Mouse (Mus musculus): ENCODE data around the gene Ptprt. TPM values are rescaled to one million over a fixed set of nuclear protein-coding genes. Genes with fewer than 3 reads are reported as not detected.

Ptprt gene
- total RNA-seq, 2 experiments from 2014 or later, result 0.51 to 0.64 TPM

DNA sequence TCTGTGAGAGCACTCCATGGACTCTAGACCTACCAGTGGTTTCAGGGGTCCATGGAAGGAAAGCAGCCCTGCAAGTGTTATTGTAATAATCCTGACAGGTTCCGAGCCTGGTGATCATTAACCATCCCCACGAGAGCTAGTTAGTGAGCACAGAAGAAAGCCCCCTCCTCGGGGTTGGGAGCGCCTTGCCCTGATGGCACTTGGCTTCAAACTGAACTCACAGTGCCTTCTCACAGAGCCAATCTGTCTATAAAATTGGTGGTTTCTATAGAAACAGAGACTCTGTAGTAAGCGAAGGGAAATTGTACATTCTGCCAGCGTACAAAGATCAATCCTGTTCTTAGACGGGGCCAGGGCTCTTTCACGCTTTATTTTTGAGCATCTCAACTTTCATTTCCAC is 234.8 kb downstream of the Ptprt start:
- no peak for DNase-seq
- intact Hi-C loops (cut with DNase I), result no loop called here

DNA sequence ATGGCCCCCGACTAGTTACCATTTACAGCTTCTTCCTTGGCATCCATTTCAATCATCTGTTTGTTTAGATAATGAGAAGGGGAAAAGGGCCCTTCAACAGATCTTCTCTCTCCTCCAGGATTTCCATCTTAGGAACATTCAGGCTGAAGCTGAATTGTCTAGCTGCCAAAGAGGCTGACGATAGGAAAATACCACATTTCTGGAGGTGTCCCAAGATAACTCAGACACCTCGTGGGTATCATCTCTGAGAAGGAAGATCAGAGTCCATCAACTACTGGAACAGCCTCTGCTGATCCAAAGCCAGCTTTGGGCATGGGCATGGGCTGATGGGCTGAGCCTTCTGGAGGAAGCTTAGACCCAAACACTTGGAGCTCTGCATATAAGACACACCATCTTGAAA is 242.8 kb downstream of the Ptprt start:
- intact Hi-C loops (cut with DNase I), result no loop called here
- DNase-seq, result no peak

DNA sequence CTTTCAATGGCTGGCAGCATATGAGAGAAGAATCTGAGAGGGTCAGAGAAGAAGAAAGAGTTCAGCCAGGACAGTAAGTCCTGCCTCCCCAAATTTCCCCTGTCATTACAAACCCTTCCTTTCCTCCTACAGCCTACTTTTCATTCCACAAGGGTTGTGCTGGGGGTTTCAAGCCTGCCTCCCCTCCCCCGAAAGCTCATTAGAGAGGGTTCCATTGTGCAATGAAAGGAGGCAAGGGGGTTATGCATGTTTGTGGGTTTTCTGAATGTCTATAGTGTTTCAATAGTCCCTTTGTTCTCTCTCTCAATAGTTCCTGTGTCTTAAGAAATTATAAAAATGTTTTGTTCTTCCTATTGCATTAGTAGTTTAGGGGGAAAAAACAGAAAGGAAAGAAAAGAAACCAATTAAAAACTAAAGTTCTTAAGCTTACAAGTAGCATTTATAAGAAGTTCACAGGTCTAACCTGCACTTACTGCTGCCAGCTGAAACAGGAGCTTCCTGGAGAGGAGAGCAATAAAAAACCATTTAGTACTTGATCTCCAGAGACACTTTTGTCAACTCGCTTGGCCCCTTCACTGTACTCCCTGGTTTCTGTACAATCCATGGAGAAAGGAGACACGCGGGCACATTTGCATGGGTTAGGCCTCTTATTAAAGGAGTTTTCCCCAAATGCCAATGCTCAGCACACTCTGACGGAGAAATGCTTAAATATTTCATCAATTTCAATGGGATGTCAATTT is 247.7 kb downstream of the Ptprt start:
- intact Hi-C loops (cut with DNase I), result no loop called here
- no peak for DNase-seq

DNA sequence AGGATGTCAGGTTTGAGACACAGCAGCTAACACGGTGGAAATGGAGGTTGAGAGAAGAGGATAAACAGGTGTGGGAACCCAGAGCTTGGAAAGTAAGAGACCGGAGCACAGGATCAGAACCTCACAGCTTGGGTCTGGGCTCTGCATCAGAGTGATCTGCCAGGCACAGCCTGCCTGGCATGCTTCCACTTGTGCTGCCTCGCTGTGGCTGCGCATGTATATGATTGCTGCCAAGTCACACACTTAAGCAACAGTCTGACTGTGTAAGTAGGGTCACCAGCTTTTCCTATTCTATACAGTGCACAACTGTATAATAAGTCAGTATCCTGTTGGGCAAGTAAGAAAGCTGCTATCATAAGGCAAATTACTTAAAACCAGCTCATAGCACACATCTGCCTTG is 249.9 kb downstream of the Ptprt start:
- intact Hi-C loops (cut with DNase I), result no loop called here
- DNase-seq, result no peak

DNA sequence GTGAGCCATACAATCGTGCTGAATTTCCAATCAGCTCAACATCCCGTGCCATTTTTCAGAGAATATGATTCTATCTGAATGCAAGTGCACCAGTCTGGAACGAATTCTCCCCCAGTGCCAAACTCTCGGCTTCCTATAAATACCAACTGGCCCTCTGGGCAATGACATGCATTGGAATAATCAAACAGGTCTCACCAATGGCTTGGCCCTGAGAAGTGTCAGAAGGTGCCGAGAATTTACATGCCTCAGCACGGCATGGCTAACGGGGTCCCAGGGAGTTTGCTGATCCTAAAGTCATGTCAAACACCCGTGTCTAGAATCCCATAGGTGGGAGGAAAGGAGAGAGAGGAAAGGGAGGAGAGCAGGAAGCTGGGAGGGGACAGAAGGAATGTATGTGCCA is 251.7 kb downstream of the Ptprt start:
- intact Hi-C loops (cut with DNase I), result no loop called here
- no peak for DNase-seq

DNA sequence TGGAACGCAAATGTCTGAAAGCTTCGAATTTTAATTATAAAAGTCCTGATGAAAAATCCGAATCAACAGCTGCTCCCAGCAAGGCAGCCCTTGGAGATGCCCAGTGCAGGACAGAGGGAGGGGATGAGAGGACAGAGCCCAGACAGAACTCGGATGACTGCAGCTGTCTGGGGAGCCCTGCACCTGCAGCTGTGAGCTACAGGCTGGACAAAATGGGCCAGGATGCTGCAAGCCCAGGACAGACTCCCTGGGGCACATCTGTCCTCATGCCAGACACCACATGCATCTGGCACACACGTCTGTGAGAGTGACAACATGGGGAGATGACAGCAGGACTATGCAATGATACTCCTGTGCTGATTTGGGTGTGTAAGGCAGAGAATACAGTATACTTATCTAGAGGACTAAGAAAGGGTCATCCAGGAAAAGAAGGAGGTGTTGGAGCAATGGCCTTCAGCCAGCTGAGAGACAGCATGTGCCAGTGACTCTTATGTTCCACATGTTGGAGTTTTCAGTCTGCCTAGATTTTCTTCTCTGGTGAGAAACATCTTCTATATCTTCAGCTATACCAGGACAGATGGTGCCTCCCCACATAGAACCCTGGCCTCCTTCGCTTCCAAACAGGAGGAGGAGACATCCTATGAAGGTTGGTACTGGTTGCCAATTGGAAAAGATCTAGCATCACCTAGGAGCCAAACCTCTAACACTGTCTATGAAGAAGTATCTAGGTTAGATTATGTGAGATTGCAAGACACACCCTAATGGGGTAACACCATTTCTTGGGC is 259.4 kb downstream of the Ptprt start:
- intact Hi-C loops (cut with DNase I), result no loop called here
- DNase-seq, result no peak

DNA sequence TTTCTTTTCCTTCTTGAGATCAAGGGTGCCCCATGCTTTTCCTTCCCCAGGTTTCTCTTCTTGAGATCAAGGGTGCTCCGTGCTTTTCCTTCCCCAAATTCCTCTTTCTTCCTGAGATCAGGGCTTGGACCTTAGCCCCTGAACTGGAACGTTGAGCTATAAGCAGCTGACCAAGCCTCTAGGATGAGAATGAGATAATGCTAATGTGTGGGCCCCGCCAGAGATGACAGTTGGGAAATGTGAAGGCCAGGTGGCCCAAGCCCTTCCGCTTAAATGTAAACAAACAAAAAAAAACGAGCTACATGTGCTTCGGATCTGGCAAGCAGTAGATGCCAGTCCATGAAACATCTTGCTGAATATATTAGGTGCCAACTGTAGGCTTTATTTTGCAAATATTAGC is 266.3 kb downstream of the Ptprt start:
- no peak for DNase-seq
- intact Hi-C loops (cut with DNase I), result no loop called here

GRCm38 (mm10) chr2:162391834-162392233 is 269.1 kb downstream of the Ptprt start:
- no peak for DNase-seq
- intact Hi-C loops (cut with DNase I), result no loop called here

DNA sequence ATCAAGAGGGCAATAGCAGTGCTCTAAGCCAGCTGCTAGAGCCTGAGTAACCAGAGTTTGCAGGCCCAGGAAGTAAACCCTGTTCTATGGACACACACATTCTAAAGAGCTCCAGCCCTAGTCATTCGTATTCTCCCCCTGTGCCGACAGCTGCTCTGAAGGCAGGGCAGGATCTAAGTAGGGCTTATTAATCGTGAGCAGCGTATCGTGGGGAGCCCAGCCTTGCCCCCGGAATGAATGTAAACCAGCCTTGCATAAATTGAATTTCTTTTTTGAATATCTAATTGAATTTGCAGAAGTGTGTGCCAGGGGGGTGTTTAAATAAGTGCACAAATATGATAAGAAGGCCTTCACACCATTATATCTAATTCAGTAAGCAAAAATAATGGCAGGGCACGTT is 283.6 kb downstream of the Ptprt start:
- intact Hi-C loops (cut with DNase I), result no loop called here
- no peak for DNase-seq

- no peak for DNase-seq
- intact Hi-C loops (cut with DNase I), result no loop called here
Measured at GRCm38 (mm10) chr2:162349047-162349446, 311.9 kb downstream of the Ptprt start.

DNA sequence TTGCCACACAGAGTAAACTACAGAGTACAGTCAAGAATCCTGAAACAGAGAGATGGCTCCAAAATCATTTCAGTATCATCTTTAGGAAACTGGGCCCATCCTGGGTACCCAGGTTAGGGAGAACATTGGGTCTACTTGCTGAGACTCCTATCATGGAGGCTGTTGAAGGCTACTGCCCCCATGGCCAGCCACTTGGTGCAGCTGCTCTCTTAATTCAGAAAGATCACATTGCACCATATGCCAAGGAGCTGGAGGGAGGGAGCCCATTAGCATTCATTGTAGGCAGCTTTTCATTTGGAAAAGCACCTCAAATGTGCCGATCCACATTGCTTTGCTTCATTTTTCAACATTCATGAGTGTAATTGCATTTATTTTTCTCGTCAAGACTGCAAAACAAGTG is 319.1 kb downstream of the Ptprt start:
- no peak for DNase-seq
- intact Hi-C loops (cut with DNase I), result no loop called here

DNA sequence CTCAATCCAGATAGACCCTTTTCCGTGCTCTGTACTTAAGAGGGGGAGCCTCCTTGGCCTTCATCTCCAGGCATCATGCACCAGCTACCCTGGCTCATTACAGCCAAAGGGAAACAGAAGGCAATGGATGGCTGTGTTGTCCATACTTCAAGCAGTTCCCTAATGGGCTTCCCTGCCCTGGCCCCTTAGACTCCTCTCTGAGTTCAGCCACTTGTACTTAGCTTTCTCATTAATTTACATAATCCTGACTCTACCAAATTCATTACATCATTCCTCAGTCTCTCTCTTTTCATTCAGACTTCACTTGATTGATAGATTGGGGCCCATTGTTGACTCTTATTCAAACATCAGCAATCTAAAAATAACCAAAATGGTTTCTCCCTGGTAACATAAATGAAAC is 320.7 kb downstream of the Ptprt start:
- no peak for DNase-seq
- intact Hi-C loops (cut with DNase I), result no loop called here

GRCm38 (mm10) chr2:162332066-162332683 is 328.8 kb downstream of the Ptprt start:
- DNase-seq, result no peak
- intact Hi-C loops (cut with DNase I), result no loop called here

- no peak for DNase-seq
- intact Hi-C loops (cut with DNase I), result no loop called here
Measured at GRCm38 (mm10) chr2:162329430-162329829, 331.5 kb downstream of the Ptprt start.

GRCm38 (mm10) chr2:162322411-162322810 is 338.5 kb downstream of the Ptprt start:
- no peak for DNase-seq
- intact Hi-C loops (cut with DNase I), result no loop called here

- DNase-seq, result no peak
- intact Hi-C loops (cut with DNase I), result no loop called here
Measured at GRCm38 (mm10) chr2:162307996-162308395, 353.0 kb downstream of the Ptprt start.

DNA sequence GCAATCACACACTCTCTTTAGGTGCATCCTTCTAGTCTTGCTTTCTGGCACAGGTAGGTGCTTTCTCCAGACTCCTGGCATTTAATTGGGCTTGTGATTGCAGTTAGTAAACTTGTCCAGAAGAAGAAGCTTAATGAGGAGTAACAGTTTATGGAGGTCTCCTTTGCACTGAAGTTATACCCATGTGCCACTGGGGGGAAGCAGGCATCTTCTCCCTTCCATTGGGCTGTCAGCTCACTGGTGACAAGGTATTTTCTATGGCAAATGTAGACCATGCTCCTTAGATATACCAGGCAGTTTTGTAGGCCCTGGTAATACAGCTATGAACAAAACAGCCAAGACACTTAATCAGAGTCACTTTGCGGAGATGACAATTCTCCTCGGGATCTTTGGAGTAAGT is 366.9 kb downstream of the Ptprt start:
- intact Hi-C loops (cut with DNase I), result no loop called here

DNA sequence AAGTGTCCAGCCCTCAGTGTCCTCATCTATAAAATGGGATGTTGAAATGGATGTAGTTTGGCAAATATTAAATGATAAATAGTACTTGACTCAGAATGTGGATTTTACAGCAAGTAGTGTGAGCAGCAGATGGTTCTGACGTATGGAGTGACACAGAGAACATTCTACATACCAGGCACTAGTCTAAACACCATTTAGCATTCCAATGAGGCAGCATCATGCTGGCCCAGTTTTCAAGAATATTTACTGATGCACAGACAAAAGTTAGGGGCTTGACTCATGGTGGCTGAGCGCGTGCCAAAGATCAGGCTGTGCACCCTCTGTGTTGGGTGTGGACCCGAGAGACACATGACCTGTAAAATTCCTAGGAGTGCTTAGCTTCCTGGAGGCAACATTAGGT is 378.3 kb downstream of the Ptprt start:
- intact Hi-C loops (cut with DNase I), result no loop called here
- DNase-seq, result no peak

More for the DNA sequence above, 366.9 kb downstream of the Ptprt start:
- no peak for DNase-seq

GRCm38 (mm10) chr2:162282121-162282520 is 378.8 kb downstream of the Ptprt start:
- intact Hi-C loops (cut with DNase I), result no loop called here
- DNase-seq, result no peak

GRCm38 (mm10) chr2:162273826-162274225 is 387.1 kb downstream of the Ptprt start:
- intact Hi-C loops (cut with DNase I), result no loop called here
- DNase-seq, result no peak

DNA sequence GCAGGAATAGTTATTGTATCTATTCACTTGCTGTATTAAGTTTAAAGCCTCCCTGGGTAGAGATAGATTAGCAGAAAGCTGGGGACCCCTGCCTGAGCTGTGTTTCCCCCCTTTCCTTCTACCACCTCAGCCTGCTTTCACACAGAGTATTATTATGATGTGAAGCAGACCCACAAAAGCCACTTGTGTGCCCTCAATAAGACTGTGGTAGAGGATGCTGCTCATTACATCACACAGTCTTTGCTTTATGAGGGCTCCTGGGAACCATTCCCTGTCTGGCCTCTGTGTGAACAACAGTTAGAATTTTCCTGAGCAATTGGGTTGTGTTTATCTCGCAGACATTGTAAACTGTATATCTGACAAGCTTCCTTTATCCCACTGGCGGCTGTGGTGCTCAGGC is 409.7 kb downstream of the Ptprt start:
- DNase-seq, result no peak
- intact Hi-C loops (cut with DNase I), result no loop called here

DNA sequence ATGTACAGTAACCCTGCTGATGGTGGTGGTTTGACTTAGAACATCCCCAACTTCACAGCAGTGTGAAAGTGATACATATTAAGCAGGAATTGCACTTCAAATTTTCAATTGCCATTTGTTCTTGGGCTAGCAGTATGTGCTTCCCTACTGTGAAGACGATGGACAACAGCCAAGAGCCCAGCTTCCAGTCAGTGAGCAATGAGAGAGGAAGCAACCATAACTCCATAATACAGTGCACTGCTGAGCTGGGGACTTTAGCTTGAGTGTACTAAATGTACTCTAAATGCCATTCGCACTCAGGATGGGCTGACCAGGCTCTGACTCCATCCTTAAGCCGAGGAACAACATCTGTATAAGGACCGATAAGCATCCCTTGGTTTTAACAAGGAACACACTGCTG is 412.7 kb downstream of the Ptprt start:
- DNase-seq, result no peak
- intact Hi-C loops (cut with DNase I), result no loop called here

Measured in gastrocnemius, postnatal 36 days (tissue).